Mouse (Mus musculus) olfactory bulb, adult 2 months (tissue): ENCODE data around the gene Vwa1.

Experiments
- CTCF ChIP-seq: fragments of 200-500 bp; IDR thresholded peaks from 2 replicates; pipeline ENCODE4 v1.5.1; 2012; ENCODE audit warnings: low read depth, mild to moderate bottlenecking, low read length, moderate library complexity; ENCODE audit not compliant: insufficient read depth
- POLR2A ChIP-seq: fragments of 200-500 bp; IDR thresholded peaks from 2 replicates; pipeline ENCODE4 v1.6.1; 2012; ENCODE audit warnings: mild to moderate bottlenecking, low read depth, low read length, moderate library complexity; ENCODE audit not compliant: insufficient read depth

DNA sequence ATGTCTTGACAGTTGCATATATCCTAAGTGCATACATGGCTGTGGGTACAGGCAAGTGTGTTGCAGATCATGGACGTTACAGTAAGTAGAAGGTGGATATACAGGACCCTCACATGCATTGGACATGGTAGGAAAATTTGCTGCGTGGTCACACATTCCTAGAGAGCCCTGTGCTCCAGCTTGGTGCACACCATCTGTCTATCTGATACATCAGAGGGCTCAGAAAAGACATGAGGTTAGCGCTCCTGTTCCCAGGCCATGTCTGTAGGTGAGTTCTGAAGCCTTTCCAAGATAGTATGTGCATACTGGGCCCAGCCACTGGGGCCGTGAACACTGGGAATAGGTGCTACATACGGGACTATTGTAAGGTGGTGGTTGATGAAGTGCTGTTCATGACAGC, 38.1 kb downstream of the Vwa1 start:
- TF ChIP-seq CTCF, result no peak
- no peak for TF ChIP-seq POLR2A
